Mouse (Mus musculus) induced T-regulatory cell, adult 2 months (primary cell): ENCODE measurements around the gene Tesmin.

ENCODE experiments used
- DNase-seq: peaks from one replicate; pipeline ENCODE4 v3.0.0-alpha.2; 2012; ENCODE audit warnings: low read depth

Gene Tesmin

GRCm38 (mm10) chr19:3447348-3447747 lies 58.7 kb downstream of the Tesmin start:
- DNase-seq, result peak; percentile 18

GRCm38 (mm10) chr19:3449248-3449647 lies 60.6 kb downstream of the Tesmin start:
- DNase-seq, result no peak

- no peak for DNase-seq
These were observed 62.1 kb downstream of the Tesmin start for GRCm38 (mm10) chr19:3450714-3451113.

GRCm38 (mm10) chr19:3451170-3451569 lies 62.5 kb downstream of the Tesmin start:
- peak; percentile 79 for DNase-seq

DNA sequence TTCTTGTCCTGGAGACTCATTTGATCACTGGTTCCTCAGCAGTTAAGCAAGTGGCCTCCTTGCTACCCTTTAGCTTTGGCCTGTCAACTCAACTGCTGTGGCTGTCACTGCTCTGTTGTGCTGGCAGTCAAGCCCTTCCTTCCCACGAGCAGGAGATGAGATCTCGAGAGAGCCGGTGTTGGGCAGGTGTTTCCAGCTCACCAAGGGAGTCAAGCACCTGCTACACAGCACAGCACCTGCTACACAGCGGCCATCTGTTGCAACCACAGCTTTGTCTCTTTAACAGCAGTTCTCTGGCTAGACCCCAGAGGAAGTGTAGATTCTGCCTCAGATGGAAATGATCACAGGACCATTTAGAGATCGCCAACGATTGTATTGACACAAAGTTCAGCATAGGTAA lies 63.0 kb downstream of the Tesmin start:
- DNase-seq, result peak; percentile 43
